Mouse (Mus musculus) heart, embryonic 13.5 days (tissue): ENCODE results near the gene Cog3. TPM values are rescaled to one million over a fixed set of nuclear protein-coding genes. Genes with fewer than 3 reads are reported as not detected.

ENCODE experiments used
- ATAC-seq: fragments of 200-750 bp; cut with Nextera tagmentation; 2 replicates; pipeline ENCODE4 v1.8.0; 2017; ENCODE audit warnings: moderate TSS enrichment; ENCODE audit not compliant: insufficient number of reproducible peaks, low FRiP score, low TSS enrichment; ENCODE audit errors: extremely low read depth
- H3K27ac ChIP-seq: fragments of 300-500 bp; sonication (generic); replicated peaks from 2 replicates; pipeline ENCODE4 v1.5.1; 2015; ENCODE audit warnings: moderate library complexity, mild to moderate bottlenecking, inconsistent platforms
- H3K27me3 ChIP-seq: fragments of 300-500 bp; sonication (generic); replicated peaks from 2 replicates; pipeline ENCODE4 v1.6.1; 2015; ENCODE audit warnings: mild to moderate bottlenecking, inconsistent platforms
- H3K36me3 ChIP-seq: fragments of 300-500 bp; sonication (generic); 2 replicates; pipeline ENCODE4 v1.6.1; 2015; ENCODE audit warnings: mild to moderate bottlenecking, inconsistent platforms
- H3K4me1 ChIP-seq: fragments of 300-500 bp; sonication (generic); 2 replicates; pipeline ENCODE4 v1.6.1; 2015; ENCODE audit warnings: inconsistent platforms
- H3K4me2 ChIP-seq: fragments of 300-500 bp; sonication (generic); 2 replicates; pipeline ENCODE4 v1.6.1; 2015; ENCODE audit warnings: inconsistent platforms, mild to moderate bottlenecking, moderate library complexity
- H3K4me3 ChIP-seq: fragments of 300-500 bp; sonication (generic); 2 replicates; pipeline ENCODE4 v1.5.1; 2015; ENCODE audit warnings: moderate library complexity, mild to moderate bottlenecking, inconsistent platforms
- H3K9ac ChIP-seq: fragments of 300-500 bp; sonication (generic); 2 replicates; pipeline ENCODE4 v1.6.1; 2015; ENCODE audit warnings: inconsistent platforms, mild to moderate bottlenecking, moderate library complexity
- H3K9me3 ChIP-seq: fragments of 300-500 bp; sonication (generic); 2 replicates; pipeline ENCODE4 v1.6.1; 2016; ENCODE audit warnings: inconsistent platforms
- WGBS: fragments of 180-500 bp; shearing (Covaris S2); methylation state at CpG from one replicate; pipeline ENCODE4 v1.1.7; 2015; ENCODE audit warnings: mixed read lengths; 5-methylcytosine and 5-hydroxymethylcytosine counted together
- polyA plus RNA-seq: library from polyadenylated mRNA; unstranded; fragments of >200 nt; fragmentation: Nextera tagmentation; extraction: Ambion mirVana; gene quantifications from 2 replicates; pipeline ENCODE4 v1.2.1, GENCODE M21; 2015

The Cog3 gene
- polyA plus RNA-seq, 1 experiment from 2014 or later, result 11.8 TPM

GRCm38 (mm10) chr14:75696096-75696495 lies 58.2 kb downstream of the Cog3 start:
- Histone ChIP-seq H3K4me2 (no peak overlapping the region), H3K4me3 (no peak overlapping the region), H3K27me3 (no peaks in the 10 kb centered on the region), H3K36me3 (peaks cover 3% of the 10 kb centered on the region), H3K27ac (no peak overlapping the region), H3K9ac (no peak overlapping the region), H3K4me1 (no peaks in the 10 kb centered on the region), H3K9me3 (no peaks in the 10 kb centered on the region)
- 67% methylated on average over 5 of the region's 5 CpGs for WGBS
- ATAC-seq, result no peak

GRCm38 (mm10) chr14:75690428-75690827 lies 63.9 kb downstream of the Cog3 start:
- Histone ChIP-seq H3K9me3 (no peaks in the 10 kb centered on the region), H3K36me3 (no peaks in the 10 kb centered on the region), H3K4me1 (no peaks in the 10 kb centered on the region), H3K27me3 (no peaks in the 10 kb centered on the region), H3K4me3 (no peak overlapping the region), H3K9ac (no peak overlapping the region), H3K4me2 (no peak overlapping the region), H3K27ac (no peak overlapping the region)
- WGBS, result 99% methylated on average over 2 of the region's 2 CpGs
- ATAC-seq, result no peak

GRCm38 (mm10) chr14:75676316-75676715 lies 78.0 kb downstream of the Cog3 start:
- Histone ChIP-seq H3K36me3 (no peaks in the 10 kb centered on the region), H3K9me3 (no peaks in the 10 kb centered on the region), H3K4me2 (no peak overlapping the region), H3K27ac (no peak overlapping the region), H3K9ac (no peak overlapping the region), H3K27me3 (no peaks in the 10 kb centered on the region), H3K4me1 (no peaks in the 10 kb centered on the region), H3K4me3 (no peak overlapping the region)
- ATAC-seq, result no peak
- WGBS, result 38% methylated on average over 6 of the region's 6 CpGs

GRCm38 (mm10) chr14:75669085-75669645 lies 85.2 kb downstream of the Cog3 start:
- ATAC-seq, result no peak
- H3K4me1 ChIP-seq, result no peaks in the 10 kb centered on the region

GRCm38 (mm10) chr14:75665430-75666180 lies 88.7 kb downstream of the Cog3 start:
- Histone ChIP-seq H3K9me3 (no peaks in the 10 kb centered on the region), H3K4me1 (peaks cover 10% of the 10 kb centered on the region), H3K36me3 (no peaks in the 10 kb centered on the region), H3K4me3 (no peak overlapping the region), H3K9ac (no peak overlapping the region), H3K4me2 (no peak overlapping the region), H3K27me3 (no peaks in the 10 kb centered on the region), H3K27ac (no peak overlapping the region)
- WGBS, result 83% methylated on average over 2 of the region's 2 CpGs
- no peak for ATAC-seq

More at GRCm38 (mm10) chr14:75669085-75669645, 85.2 kb downstream of the Cog3 start:
- Histone ChIP-seq H3K27me3 (no peaks in the 10 kb centered on the region), H3K4me3 (no peak overlapping the region), H3K9ac (no peak overlapping the region), H3K4me2 (no peak overlapping the region), H3K9me3 (no peaks in the 10 kb centered on the region), H3K27ac (no peak overlapping the region), H3K36me3 (no peaks in the 10 kb centered on the region)
- WGBS, result 68% methylated on average over 1 of the region's 1 CpGs

GRCm38 (mm10) chr14:75661548-75661947 lies 92.8 kb downstream of the Cog3 start:
- no peak for ATAC-seq
- Histone ChIP-seq H3K9ac (no peak overlapping the region), H3K9me3 (no peaks in the 10 kb centered on the region), H3K27me3 (peaks cover 10% of the 10 kb centered on the region; the same call in 1 of the 2 replicates), H3K4me3 (no peak overlapping the region), H3K27ac (no peak overlapping the region), H3K4me2 (no peak overlapping the region), H3K36me3 (no peaks in the 10 kb centered on the region), H3K4me1 (peaks cover 10% of the 10 kb centered on the region)
- 78% methylated on average over 8 of the region's 8 CpGs for WGBS

GRCm38 (mm10) chr14:75660936-75661335 lies 93.4 kb downstream of the Cog3 start:
- Histone ChIP-seq H3K4me1 (peaks cover 10% of the 10 kb centered on the region), H3K27ac (no peak overlapping the region), H3K4me2 (no peak overlapping the region), H3K27me3 (peaks cover 10% of the 10 kb centered on the region; the same call in 1 of the 2 replicates), H3K9ac (no peak overlapping the region), H3K4me3 (no peak overlapping the region), H3K9me3 (no peaks in the 10 kb centered on the region), H3K36me3 (no peaks in the 10 kb centered on the region)
- ATAC-seq, result no peak
- WGBS, result 45% methylated on average over 6 of the region's 6 CpGs

Other genes with a start within 250 kb of the Cog3 start
- not detected in 2 replicates for gene Spert, start 161.4 kb downstream of the Cog3 start, polyA plus RNA-seq
- not detected in 2 replicates for gene Erich6b, start 112.3 kb downstream of the Cog3 start, polyA plus RNA-seq
- gene Slc25a30, start 32.5 kb upstream of the Cog3 start, polyA plus RNA-seq, result 4.8 and 5.5 TPM in 2 replicates
- gene Tpt1, start 90.6 kb upstream of the Cog3 start, polyA plus RNA-seq, result 849 and 910 TPM in 2 replicates
- 0.18 and 0.25 TPM in 2 replicates for gene Kctd4, start 200.5 kb upstream of the Cog3 start, polyA plus RNA-seq